Mouse (Mus musculus): Measurements from ENCODE around the gene Lgr6.

The Lgr6 gene

DNA sequence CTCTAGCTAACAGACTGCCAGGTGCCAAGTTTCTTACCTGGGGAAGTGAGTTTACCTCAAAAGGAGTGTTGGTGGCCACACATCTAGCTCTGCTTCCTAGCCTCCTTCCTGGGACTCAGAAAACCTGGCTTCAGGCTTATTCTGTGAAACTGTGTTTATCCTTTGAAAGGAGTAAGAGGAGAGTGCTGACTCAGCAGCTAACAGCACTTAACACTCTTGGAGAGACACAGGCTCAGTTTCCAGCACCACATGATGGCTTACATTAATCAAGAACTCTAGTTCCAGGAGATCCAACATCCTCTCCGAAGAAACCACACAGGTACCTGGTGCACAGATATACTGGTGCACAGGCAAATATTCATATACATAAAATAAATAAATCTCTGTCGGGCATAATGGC, 162.2 kb downstream of the Lgr6 start:
- no peak for DNase-seq

DNA sequence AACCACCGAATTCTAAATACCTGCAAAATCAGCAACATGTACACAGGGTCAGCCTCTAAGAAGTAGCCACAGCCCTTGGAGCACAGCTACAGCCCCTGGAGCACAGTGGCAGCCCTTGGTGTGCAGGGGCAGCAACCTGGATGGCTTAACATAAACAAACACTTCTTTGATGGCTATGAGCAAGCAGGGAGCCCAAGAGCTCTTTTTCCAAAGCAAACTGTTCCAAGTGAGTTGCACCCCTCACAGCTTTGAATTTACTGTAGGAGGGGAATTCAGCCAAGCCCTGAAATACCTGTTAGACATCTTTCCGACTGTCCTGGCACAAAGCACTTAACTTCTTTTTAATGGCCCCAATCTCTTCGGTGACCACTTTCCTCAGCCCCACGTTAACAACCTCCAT, 164.2 kb downstream of the Lgr6 start:
- no peak for DNase-seq

DNA sequence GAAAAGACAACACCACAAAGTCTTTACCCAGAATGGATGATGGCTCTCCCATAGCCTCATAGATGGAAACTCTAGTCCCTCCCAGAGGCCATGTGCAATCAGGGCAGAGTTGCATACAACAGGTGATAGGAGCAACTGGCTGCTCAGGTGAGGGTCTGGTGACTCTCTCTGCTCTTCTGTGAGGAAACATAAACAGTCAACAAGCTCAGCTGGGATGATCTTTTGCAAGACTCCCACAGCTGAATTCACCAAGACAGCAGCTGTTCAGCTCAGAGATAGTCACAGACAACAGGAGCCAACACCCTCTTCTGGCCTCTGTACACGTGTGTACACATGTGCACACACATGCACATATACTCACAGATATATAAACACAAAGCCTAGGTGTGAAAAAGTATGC, 166.8 kb downstream of the Lgr6 start:
- DNase-seq, result no peak

DNA sequence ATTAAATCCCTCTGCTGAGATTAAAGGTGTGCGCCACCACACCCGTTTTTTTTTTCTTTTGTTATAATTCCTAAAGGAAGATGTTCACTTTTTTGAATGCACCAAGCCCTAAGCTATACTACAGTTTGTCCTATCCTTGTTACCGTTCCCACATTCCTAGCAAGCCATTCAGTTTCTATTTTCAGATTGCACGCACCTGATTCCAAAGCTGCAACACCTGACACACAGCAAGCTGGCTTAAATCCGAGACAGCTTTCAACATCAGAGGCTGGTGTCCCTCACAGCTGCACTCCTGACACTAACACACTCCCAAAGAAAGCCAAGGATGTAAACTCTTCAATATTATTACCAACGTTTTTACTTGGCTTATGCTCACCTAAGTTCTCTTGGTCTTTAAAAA, 168.7 kb downstream of the Lgr6 start:
- no peak for DNase-seq
